Mouse (Mus musculus) stomach, postnatal 0 days (tissue): ENCODE measurements around the gene Tnnt2.

Source experiments
- CTCF ChIP-seq: IDR thresholded peaks from 2 replicates; pipeline ENCODE4 v1.5.1; 2016; ENCODE audit warnings: antibody characterized with exemption, low read depth, mild to moderate bottlenecking, moderate library complexity
- EP300 ChIP-seq: optimal IDR thresholded peaks from 2 replicates; pipeline ENCODE3; 2016; ENCODE audit warnings: antibody characterized with exemption

- TF ChIP-seq EP300 (no peak), CTCF (no peak)
Measured at GRCm38 (mm10) chr1:135864830-135865229, 28.7 kb downstream of the Tnnt2 start.
